Mouse (Mus musculus): ENCODE data around the gene Cdkn1a. TPM values are rescaled to one million over a fixed set of nuclear protein-coding genes. Genes with fewer than 3 reads are reported as not detected.
"Not testable (repeated sequence)": the region's sequence is repeated elsewhere in the genome, so short reads cannot be mapped to it uniquely, and the experiment has no call there.

Gene Cdkn1a
- polyA plus RNA-seq (2015; fragmentation: Nextera tagmentation; extraction: Ambion mirVana) = 91.0 and 92.1 TPM in 2 replicates

DNA sequence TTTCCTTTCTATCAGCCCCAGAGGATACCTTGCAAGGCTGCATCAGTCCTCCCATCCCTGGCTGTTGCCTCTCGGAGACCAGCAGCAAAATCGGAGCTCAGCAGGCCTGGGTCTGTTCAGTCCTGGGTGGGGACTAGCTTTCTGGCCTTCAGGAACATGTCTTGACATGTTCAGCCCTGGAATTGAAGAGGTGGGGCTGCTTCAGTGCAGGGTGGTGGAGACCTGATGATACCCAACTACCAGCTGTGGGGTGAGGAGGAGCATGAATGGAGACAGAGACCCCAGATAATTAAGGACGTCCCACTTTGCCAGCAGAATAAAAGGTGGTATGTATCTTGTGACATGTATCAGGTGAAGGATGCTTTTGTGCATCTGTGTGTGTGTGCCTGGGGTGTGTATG, at the start of gene Cdkn1a:
Gene Cdkn1a (plus strand): TSS at position 201 of the 400 bp plus-strand sequence.
- H3K9ac ChIP-seq = no peak within 1 kb of the TSS
- H3K9me3 ChIP-seq = no peaks in the 10 kb centered on the region
- no peak within 1 kb of the TSS for H3K27ac ChIP-seq
- WGBS = 74% methylated on average over 3 of the region's 3 CpGs
- no peak within 1 kb of the TSS for H3K4me2 ChIP-seq (replicated peaks)
- no peaks in the 10 kb centered on the region for H3K36me3 ChIP-seq
- H3K27me3 ChIP-seq = peaks cover 37% of the 10 kb centered on the region
- H3K4me1 ChIP-seq = peaks cover 20% of the 10 kb centered on the region
- no peak within 1 kb of the TSS for H3K4me3 ChIP-seq
- ATAC-seq (ENCODE audit: low FRiP score, low read depth) = no peak

GRCm38 (mm10) chr17:29041632-29042031, 49.1 kb upstream of the Cdkn1a start:
- not testable (repeated sequence) for H3K27ac ChIP-seq; ATAC-seq (ENCODE audit: low FRiP score, low read depth); H3K9me3 ChIP-seq; H3K9ac ChIP-seq; H3K4me2 ChIP-seq (replicated peaks); H3K4me3 ChIP-seq; H3K27me3 ChIP-seq
- Histone ChIP-seq H3K4me1 (peaks cover 12% of the 10 kb centered on the region), H3K36me3 (peaks cover 91% of the 10 kb centered on the region)
- WGBS = 92% methylated on average over 3 of the region's 3 CpGs

DNA sequence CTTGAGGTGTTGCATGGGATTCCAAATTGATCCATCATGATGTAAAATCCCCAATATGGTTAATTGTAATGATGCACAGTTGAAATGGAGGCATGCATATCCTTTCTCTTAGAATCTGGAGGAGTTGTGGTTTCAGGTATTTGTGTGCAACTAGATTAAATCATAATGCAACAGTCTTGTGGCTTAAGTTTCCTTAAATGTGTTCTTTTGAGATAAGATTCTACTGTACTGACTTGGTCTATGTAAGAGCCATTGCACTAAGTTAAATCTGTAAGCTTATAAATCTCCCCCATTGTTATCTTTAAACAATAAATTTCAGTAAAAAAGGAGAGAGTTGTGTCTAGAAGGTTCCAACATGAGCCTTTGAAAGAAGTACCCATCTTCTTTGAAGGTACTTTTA, 48.2 kb upstream of the Cdkn1a start:
- no peak for ATAC-seq (ENCODE audit: low FRiP score, low read depth)
- H3K36me3 ChIP-seq = peaks cover 90% of the 10 kb centered on the region
- no peak overlapping the region for H3K27ac ChIP-seq
- no peaks in the 10 kb centered on the region for H3K9me3 ChIP-seq
- H3K4me2 ChIP-seq (replicated peaks) = no peak overlapping the region
- peaks cover 3% of the 10 kb centered on the region for H3K4me1 ChIP-seq
- no peaks in the 10 kb centered on the region for H3K27me3 ChIP-seq
- H3K4me3 ChIP-seq = no peak overlapping the region
- no peak overlapping the region for H3K9ac ChIP-seq

DNA sequence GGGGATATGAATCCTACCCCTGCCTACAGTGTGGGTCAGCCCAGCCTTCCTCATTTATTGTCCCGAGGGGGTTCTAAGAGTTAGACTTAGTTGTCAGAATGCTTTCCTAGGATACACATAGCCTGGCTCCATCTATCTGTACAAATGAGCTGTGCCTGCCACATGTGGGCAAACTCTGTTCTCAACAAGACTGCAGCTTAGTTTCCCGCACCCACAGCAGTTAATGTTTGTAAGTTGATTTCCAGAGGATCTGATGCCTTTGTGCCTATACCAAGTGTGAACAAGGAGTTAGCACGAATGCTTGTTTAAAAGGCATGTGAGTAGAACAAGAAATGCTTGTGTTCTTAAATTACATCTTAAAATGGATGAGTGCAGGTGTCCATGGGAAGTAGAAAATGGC, 47.2 kb upstream of the Cdkn1a start:
- no peak for ATAC-seq (ENCODE audit: low FRiP score, low read depth)
- Histone ChIP-seq H3K4me2 (replicated peaks) (no peak overlapping the region), H3K27ac (no peak overlapping the region), H3K27me3 (no peaks in the 10 kb centered on the region), H3K36me3 (peaks cover 87% of the 10 kb centered on the region), H3K9me3 (no peaks in the 10 kb centered on the region), H3K4me3 (no peak overlapping the region), H3K4me1 (no peaks in the 10 kb centered on the region), H3K9ac (no peak overlapping the region)
- WGBS = 90% methylated on average over 3 of the region's 3 CpGs

DNA sequence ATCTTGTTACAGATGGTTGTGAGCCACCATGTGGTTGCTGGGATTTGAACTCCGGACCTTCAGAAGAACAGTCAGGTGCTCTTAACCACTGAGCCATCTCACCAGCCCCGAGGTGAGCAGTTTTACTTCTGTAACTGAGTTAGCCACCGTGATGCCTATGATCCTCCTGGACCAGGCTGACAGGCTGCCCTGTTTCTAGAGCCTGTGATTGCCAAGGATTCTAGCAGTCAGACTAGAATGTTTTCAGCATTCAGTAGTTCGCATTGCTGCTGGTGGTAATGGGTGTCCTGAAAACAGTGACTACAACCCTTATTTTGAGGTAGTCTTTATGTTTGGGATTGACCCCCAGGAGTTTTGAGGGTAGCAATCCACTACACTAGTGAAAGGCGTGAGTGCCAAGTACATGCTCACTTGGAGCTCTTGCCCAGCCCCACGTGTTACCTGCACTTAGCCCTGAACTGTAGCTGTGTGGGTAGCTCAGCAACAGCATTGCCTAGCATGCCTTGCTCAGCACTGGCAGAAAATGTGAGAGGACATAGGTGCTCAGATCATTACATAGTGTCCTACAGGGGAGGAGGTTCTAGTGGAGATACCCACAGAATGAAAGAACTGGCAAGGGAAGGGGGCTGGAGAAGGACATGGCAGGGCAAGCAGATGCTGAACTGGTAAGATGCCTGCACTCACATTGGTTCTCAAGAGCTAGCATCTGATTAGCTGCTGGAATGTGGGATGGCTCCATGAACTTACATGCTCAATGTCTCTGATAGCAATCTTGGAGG, 46.4 kb upstream of the Cdkn1a start:
- no peak for ATAC-seq (ENCODE audit: low FRiP score, low read depth)
- no peak overlapping the region for H3K4me2 ChIP-seq (replicated peaks)
- 0 out of 2 replicates have a peak, but pooled peaks cover 3% of the 10 kb centered on the region for H3K4me1 ChIP-seq
- peaks cover 79% of the 10 kb centered on the region for H3K36me3 ChIP-seq
- no peaks in the 10 kb centered on the region for H3K9me3 ChIP-seq
- H3K27me3 ChIP-seq = no peaks in the 10 kb centered on the region
- no peak overlapping the region for H3K9ac ChIP-seq
- no peak overlapping the region for H3K27ac ChIP-seq
- 85% methylated on average over 6 of the region's 6 CpGs for WGBS
- no peak overlapping the region for H3K4me3 ChIP-seq

DNA sequence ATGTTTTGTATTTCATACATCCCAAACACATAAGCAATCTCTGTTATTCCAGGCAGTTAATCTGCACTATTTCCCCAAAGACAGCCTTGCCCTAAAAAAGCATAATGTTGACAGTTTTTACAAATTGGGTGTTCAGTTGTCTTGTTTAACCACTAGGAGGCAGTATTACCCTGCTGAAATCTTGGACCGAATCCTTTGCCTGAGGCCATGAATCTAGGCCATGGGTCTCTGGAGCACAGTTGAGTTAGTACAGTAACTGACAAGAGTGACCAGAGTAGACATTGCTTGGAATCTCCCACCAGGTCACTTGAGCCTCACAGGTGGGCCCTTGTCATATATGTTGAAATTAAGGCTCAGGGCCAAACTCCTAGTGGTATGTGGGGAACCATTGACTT, 45.9 kb upstream of the Cdkn1a start:
- WGBS = 76% methylated on average over 1 of the region's 1 CpGs
- H3K4me1 ChIP-seq = 0 out of 2 replicates have a peak, but pooled peaks cover 7% of the 10 kb centered on the region
- H3K9ac ChIP-seq = no peak overlapping the region
- H3K36me3 ChIP-seq = peaks cover 73% of the 10 kb centered on the region
- no peaks in the 10 kb centered on the region for H3K9me3 ChIP-seq
- no peak overlapping the region for H3K4me2 ChIP-seq (replicated peaks)
- no peak overlapping the region for H3K4me3 ChIP-seq
- no peak for ATAC-seq (ENCODE audit: low FRiP score, low read depth)
- H3K27ac ChIP-seq = no peak overlapping the region
- no peaks in the 10 kb centered on the region for H3K27me3 ChIP-seq

- peaks cover 63% of the 10 kb centered on the region for H3K36me3 ChIP-seq
- no peak overlapping the region for H3K9ac ChIP-seq
- ATAC-seq (ENCODE audit: low FRiP score, low read depth) = no peak
- WGBS = 69% methylated on average over 12 of the region's 12 CpGs
- H3K27me3 ChIP-seq = no peaks in the 10 kb centered on the region
- no peaks in the 10 kb centered on the region for H3K9me3 ChIP-seq
- H3K4me1 ChIP-seq = peaks cover 13% of the 10 kb centered on the region; the same call in 1 of the 2 replicates
- H3K4me3 ChIP-seq = no peak overlapping the region
- H3K27ac ChIP-seq = 0 out of 2 replicates have a peak overlapping the region, but pooled peaks have one; percentile 40
- H3K4me2 ChIP-seq (replicated peaks) = no peak overlapping the region
These were observed 44.8 kb upstream of the Cdkn1a start for GRCm38 (mm10) chr17:29045741-29046530.

DNA sequence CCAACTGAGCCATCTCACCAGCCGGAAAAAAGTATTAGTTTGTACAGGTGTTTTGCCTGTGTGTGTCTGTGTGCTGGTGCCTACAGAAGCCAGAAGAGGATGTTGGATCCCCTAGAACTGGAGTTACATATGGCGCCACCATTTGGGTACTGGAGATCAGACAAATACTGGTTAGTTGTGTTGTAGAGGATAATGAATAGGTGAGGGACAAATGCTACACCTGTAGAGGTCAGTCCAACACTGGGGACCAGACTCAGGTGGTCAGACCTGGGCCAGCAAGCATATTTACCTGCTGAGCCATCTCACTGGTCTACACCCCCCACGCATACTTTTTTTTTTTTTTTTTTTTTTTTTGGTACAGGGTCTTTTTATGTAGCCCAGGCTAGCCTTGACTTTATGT, 43.9 kb upstream of the Cdkn1a start:
- no peak overlapping the region for H3K4me2 ChIP-seq (replicated peaks)
- no peak for ATAC-seq (ENCODE audit: low FRiP score, low read depth)
- H3K9ac ChIP-seq = no peak overlapping the region
- H3K4me1 ChIP-seq = peaks cover 14% of the 10 kb centered on the region; the same call in 1 of the 2 replicates
- 87% methylated on average over 2 of the region's 3 CpGs for WGBS
- H3K36me3 ChIP-seq = peaks cover 58% of the 10 kb centered on the region
- H3K27me3 ChIP-seq = no peaks in the 10 kb centered on the region
- no peak overlapping the region for H3K4me3 ChIP-seq
- no peaks in the 10 kb centered on the region for H3K9me3 ChIP-seq
- no peak overlapping the region for H3K27ac ChIP-seq

- no peaks in the 10 kb centered on the region for H3K9me3 ChIP-seq
- no peak overlapping the region for H3K4me2 ChIP-seq (replicated peaks)
- H3K4me3 ChIP-seq = no peak overlapping the region
- peaks cover 49% of the 10 kb centered on the region for H3K36me3 ChIP-seq
- H3K27ac ChIP-seq = no peak overlapping the region
- no peak for ATAC-seq (ENCODE audit: low FRiP score, low read depth)
- H3K27me3 ChIP-seq = no peaks in the 10 kb centered on the region
- no peak overlapping the region for H3K9ac ChIP-seq
- H3K4me1 ChIP-seq = peaks cover 14% of the 10 kb centered on the region; the same call in 1 of the 2 replicates
- 66% methylated on average over 3 of the region's 3 CpGs for WGBS
These were observed 42.9 kb upstream of the Cdkn1a start for GRCm38 (mm10) chr17:29047697-29048514.

DNA sequence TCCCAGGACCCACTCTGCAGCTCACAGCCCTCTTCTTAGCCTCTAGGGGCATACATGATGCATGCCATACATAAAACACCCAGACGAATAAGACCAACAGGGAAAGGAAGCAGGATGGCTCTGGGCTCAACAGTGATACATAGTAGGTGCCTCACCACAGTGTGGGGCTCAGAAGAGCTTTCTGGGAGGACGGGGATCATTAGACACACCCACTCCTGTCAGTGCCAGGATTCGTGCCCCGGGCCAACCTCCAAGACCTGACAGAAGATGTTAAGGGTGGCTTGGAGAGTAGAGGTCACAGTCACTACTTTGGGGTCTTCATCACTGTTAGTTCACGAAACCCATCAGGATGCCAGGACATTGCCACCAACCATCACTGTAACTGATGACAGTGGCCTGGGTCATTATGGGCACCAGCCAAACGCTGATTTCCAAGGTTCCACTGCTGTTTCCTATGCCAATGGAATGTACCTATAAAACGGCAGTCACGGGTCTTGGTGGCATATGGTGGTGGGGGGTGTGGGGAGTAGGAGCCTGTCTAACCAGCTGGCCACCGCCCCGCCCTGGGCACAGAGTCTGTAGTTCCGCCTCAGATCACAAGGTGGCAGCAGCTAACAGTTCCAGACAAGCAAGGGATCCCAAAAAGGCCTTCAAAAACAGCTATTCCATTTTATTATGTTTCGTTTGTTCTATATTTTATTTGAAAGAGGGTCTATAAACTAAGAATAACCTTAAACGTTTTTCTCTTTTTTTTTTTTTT, 41.8 kb upstream of the Cdkn1a start:
- ATAC-seq (ENCODE audit: low FRiP score, low read depth) = peak; percentile 46
- H3K27ac ChIP-seq = no peak overlapping the region; the same call in 1 of the 2 replicates
- no peak overlapping the region for H3K9ac ChIP-seq
- H3K4me1 ChIP-seq = peaks cover 19% of the 10 kb centered on the region
- no peaks in the 10 kb centered on the region for H3K9me3 ChIP-seq
- peaks cover 38% of the 10 kb centered on the region for H3K36me3 ChIP-seq
- H3K27me3 ChIP-seq = no peaks in the 10 kb centered on the region
- no peak overlapping the region for H3K4me3 ChIP-seq
- WGBS = 18% methylated on average over 13 of the region's 13 CpGs
- no peak overlapping the region for H3K4me2 ChIP-seq (replicated peaks)

DNA sequence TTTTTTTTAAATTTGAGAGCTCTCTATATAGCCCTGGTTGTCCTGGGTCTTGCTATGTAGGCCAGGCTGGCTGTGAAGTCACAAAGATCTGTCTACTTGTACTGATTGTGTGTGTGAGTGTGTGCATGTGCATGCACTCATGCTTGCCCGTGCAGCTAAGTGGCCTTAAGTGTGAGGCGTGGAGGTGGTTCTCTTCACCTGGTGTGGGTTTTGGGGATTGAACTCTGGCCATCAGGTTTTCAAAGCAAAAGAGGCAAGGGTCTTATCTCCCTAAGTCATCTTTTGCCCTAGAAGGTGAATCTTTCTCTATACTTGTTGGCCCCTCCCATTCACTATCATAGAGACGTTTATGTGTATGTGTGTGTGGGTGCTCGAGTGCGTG, 41.3 kb upstream of the Cdkn1a start:
- Histone ChIP-seq H3K4me1 (peaks cover 24% of the 10 kb centered on the region), H3K9me3 (no peaks in the 10 kb centered on the region), H3K4me2 (replicated peaks) (no peak overlapping the region), H3K4me3 (no peak overlapping the region), H3K36me3 (peaks cover 33% of the 10 kb centered on the region), H3K9ac (no peak overlapping the region), H3K27ac (no peak overlapping the region), H3K27me3 (no peaks in the 10 kb centered on the region)
- 81% methylated on average over 5 of the region's 5 CpGs for WGBS
- no peak for ATAC-seq (ENCODE audit: low FRiP score, low read depth)
